Mouse (Mus musculus): Measurements from ENCODE around the gene Eif3f. TPM values are rescaled to one million over a fixed set of nuclear protein-coding genes. Genes with fewer than 3 reads are reported as not detected.

Eif3f gene
- polyA plus RNA-seq, 1 experiment from 2014 or later, result 111 TPM

DNA sequence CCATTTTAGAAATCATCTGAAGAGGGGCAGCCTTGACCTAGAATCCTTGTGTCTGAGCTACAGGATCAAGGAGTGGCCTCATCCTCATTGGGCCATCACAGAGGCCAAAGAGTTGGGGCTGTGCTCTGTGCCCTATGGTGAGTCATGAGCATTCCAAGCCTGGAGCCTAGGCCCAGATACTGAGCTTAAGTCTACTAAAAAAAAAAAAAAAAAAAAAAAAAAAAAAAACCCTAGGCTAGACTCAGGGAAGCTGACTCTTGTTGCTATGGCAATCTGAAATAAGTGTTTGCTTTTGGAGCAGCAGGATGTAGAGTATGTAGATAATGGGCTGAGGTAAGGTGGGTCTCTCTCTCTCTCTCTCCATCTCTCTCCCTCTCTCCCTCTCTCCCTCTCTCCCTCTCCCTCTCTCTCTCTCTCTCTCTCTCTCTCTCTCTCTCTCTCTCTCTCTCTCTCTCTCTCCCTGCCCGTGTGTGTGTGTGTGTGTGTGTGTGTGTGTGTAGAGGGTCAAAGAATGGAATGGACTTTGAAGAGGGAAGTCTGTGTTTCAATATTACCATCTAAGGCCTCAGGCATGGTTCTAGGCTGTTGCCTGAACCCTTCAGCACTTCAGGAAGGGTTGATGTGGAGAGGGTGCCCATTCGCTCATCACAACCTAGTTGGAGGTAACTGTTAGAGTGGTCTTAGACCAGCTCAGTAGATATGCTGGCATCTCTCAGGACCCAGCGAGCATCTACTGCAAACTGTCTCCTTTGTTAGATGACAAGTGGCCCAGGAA is 51.9 kb downstream of the Eif3f start:
- Histone ChIP-seq H3K4me1 (no peaks in the 10 kb centered on the region), H3K36me3 (no peaks in the 10 kb centered on the region), H3K4me2 (no peak overlapping the region), H3K9ac (no peak overlapping the region), H3K27ac (no peak overlapping the region), H3K27me3 (no peaks in the 10 kb centered on the region), H3K9me3 (no peaks in the 10 kb centered on the region), H3K4me3 (no peak overlapping the region)
- 75% methylated on average over 3 of the region's 3 CpGs for WGBS
- ATAC-seq (ENCODE audit: insufficient number of reproducible peaks, insufficient read depth, low FRiP score, low TSS enrichment, low read depth), result no peak

GRCm38 (mm10) chr7:108991207-108991606 is 57.0 kb downstream of the Eif3f start:
- no peaks in the 10 kb centered on the region for H3K4me1 ChIP-seq
- no peak overlapping the region for H3K4me2 ChIP-seq
- H3K36me3 ChIP-seq, result no peaks in the 10 kb centered on the region
- no peaks in the 10 kb centered on the region for H3K9me3 ChIP-seq
- no peak overlapping the region for H3K9ac ChIP-seq
- H3K4me3 ChIP-seq, result no peak overlapping the region
- no peak for ATAC-seq (ENCODE audit: insufficient number of reproducible peaks, insufficient read depth, low FRiP score, low TSS enrichment, low read depth)
- no peak overlapping the region for H3K27ac ChIP-seq
- no peaks in the 10 kb centered on the region for H3K27me3 ChIP-seq
- 83% methylated on average over 9 of the region's 9 CpGs for WGBS

Other genes with a start within 250 kb of the Eif3f start
- gene Olfr512, start 221.1 kb upstream of the Eif3f start, polyA plus RNA-seq (2015; fragmentation: Nextera tagmentation; extraction: Ambion mirVana), result not detected in 2 replicates
- gene Olfr513, start 183.4 kb upstream of the Eif3f start, polyA plus RNA-seq (2015; fragmentation: Nextera tagmentation; extraction: Ambion mirVana), result not detected in 2 replicates
- gene Olfr514, start 108.4 kb upstream of the Eif3f start, polyA plus RNA-seq (2015; fragmentation: Nextera tagmentation; extraction: Ambion mirVana), result not detected in 2 replicates
- gene Olfr516, start 83.9 kb upstream of the Eif3f start, polyA plus RNA-seq (2015; fragmentation: Nextera tagmentation; extraction: Ambion mirVana), result not detected in 2 replicates
- not detected in 2 replicates for gene Olfr517, start 62.0 kb upstream of the Eif3f start, polyA plus RNA-seq (2015; fragmentation: Nextera tagmentation; extraction: Ambion mirVana)
- not detected in 2 replicates for gene Olfr518, start 49.4 kb upstream of the Eif3f start, polyA plus RNA-seq (2015; fragmentation: Nextera tagmentation; extraction: Ambion mirVana)
- gene Olfr519, start 40.0 kb upstream of the Eif3f start, polyA plus RNA-seq (2015; fragmentation: Nextera tagmentation; extraction: Ambion mirVana), result not detected in 2 replicates
- 0.11 TPM in 2 replicates for gene Nlrp10, start 4.2 kb upstream of the Eif3f start, polyA plus RNA-seq (2015; fragmentation: Nextera tagmentation; extraction: Ambion mirVana)
- gene Tub, start 15.9 kb downstream of the Eif3f start, polyA plus RNA-seq (2015; fragmentation: Nextera tagmentation; extraction: Ambion mirVana), result 3.9 and 4.3 TPM in 2 replicates
- gene Ric3, start 148.9 kb downstream of the Eif3f start, polyA plus RNA-seq (2015; fragmentation: Nextera tagmentation; extraction: Ambion mirVana), result 4.0 and 5.2 TPM in 2 replicates
- gene Lmo1, start 240.8 kb downstream of the Eif3f start, polyA plus RNA-seq (2015; fragmentation: Nextera tagmentation; extraction: Ambion mirVana), result 60.2 and 73.2 TPM in 2 replicates

Data from embryonic facial prominence, embryonic 13.5 days (tissue).